Mouse (Mus musculus): ENCODE measurements around the gene Prpf31.

DNA sequence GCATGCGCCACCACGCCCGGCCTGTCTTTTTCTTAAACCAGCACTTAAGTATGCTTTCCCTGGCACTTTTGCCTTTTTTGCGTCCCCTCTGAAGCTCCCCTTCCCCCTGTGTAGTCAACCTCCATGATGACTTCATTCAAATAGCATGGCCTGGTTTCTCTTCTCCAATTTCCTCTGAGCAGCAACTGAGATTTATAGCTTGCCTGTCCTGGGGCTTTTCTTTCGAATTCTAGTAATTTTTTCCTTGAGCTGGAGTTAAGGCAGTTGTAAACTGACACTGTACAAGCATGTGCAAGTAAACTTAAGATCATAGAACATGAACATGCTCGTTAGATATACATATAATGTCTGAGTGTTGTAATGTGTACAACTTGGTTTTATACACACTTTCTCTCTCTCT lies 22.4 kb upstream of the Prpf31 start:
- no peak for TF ChIP-seq POLR2A (IDR thresholded peaks at IDR 0.05; ENCODE audit: control insufficient read depth, extremely low read depth, insufficient read depth, low read length, poor library complexity)
- no peak for TF ChIP-seq CTCF (IDR thresholded peaks at IDR 0.05; ENCODE audit: borderline replicate concordance, control insufficient read depth, extremely low read depth, insufficient read depth, low read length, poor library complexity)
